Mouse (Mus musculus) 416B (cell line): ENCODE measurements around the gene Snx30.

Experiments used
- DNase-seq: peaks from one replicate; pipeline ENCODE4 v3.0.0; 2011; ENCODE audit warnings: low read depth

Snx30 gene

GRCm38 (mm10) chr4:59907657-59908230 is 102.1 kb downstream of the Snx30 start:
- DNase-seq, result no peak

GRCm38 (mm10) chr4:59908785-59909184 is 103.1 kb downstream of the Snx30 start:
- DNase-seq, result no peak

- no peak for DNase-seq
These were observed 109.2 kb downstream of the Snx30 start, which contains the start of gene Slc46a2 for GRCm38 (mm10) chr4:59914608-59915403. TSS of gene Slc46a2 (minus strand) at chr4:59915056.

GRCm38 (mm10) chr4:59917966-59918365 is 112.3 kb downstream of the Snx30 start:
- DNase-seq, result peak; percentile 23

GRCm38 (mm10) chr4:59925082-59925481 is 119.4 kb downstream of the Snx30 start:
- no peak for DNase-seq

DNA sequence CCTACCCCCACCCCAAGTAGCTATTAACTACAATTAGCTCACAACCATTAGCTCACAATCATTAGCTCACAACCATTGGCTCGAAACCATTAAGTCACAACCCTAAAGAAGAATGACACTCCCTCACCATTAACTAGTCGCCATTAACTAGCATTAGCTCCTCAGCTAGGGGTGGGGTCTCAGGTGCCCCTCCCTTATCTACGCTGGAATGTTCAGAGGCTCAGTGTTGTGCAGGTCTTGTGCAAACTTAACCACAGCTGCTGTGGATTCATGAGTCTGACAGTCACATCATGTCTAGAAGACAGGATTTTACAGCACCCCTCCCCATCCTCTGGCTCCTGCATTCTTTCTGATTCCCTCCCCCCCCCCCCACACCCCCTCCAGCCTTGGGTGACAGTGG is 122.0 kb downstream of the Snx30 start:
- DNase-seq, result no peak

- peak; percentile 97 for DNase-seq
These were observed 122.7 kb downstream of the Snx30 start for GRCm38 (mm10) chr4:59928347-59928746.

DNA sequence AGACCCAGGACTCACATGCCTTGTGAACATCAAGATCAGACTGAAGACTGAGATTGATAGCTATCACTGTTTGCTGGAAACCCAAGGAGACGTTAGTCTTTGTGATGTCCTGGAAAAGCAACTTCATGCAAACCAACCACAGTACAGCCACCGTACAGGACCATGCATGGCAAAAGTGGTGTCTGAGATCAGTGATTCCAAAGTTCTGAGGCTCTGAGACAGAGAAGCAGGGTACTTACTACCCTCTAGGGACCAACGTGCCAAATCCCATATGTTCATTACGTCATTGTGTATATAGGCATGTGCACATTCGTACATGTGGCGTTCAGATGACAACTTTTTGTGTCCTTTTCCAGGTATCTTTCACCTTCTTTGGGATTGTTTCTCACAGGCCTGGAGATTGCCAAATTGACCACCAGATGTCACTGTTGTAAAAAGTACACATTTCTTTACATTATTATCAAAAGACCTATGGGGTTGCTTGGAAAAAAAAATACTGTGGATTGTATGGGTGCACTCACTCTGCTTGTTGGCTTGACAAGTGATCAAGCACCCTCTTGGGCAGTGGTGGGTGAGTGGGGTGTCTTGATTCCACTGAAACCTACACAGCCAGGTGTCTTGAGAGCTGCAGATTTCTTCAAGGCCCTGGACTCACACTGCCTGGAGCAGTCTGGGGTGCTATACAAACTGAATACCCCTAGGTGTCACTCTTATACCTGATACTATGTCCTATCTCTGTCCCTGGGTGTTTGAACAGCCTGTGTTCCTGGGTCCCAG is 127.1 kb downstream of the Snx30 start:
- DNase-seq, result peak; percentile 80

DNA sequence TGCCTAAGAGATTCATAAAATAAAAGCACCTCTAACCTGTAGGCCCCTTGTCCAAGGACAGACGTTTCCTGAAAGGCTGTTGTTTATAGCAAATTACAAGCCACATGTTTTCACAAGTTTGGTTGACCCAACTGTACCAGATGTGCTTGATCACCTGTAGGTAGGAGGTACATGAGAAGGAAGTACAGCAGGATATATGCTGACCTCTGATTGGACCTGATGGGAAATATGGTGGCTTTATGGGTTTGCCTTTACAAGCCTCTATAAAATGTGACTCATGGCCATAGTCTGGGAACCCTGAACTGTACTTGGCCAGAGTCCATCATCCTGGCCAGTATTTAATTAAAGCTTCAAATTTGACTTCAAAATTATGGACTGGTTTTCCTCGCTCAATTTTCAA is 131.9 kb downstream of the Snx30 start:
- peak; percentile 20 for DNase-seq
